Mouse (Mus musculus) heart, adult 11 months (tissue): ENCODE measurements around the gene Gm17364.

Experiments used
- DNase-seq: peaks from one replicate; pipeline ENCODE4 v3.0.0; 2022

Gm17364 gene

DNA sequence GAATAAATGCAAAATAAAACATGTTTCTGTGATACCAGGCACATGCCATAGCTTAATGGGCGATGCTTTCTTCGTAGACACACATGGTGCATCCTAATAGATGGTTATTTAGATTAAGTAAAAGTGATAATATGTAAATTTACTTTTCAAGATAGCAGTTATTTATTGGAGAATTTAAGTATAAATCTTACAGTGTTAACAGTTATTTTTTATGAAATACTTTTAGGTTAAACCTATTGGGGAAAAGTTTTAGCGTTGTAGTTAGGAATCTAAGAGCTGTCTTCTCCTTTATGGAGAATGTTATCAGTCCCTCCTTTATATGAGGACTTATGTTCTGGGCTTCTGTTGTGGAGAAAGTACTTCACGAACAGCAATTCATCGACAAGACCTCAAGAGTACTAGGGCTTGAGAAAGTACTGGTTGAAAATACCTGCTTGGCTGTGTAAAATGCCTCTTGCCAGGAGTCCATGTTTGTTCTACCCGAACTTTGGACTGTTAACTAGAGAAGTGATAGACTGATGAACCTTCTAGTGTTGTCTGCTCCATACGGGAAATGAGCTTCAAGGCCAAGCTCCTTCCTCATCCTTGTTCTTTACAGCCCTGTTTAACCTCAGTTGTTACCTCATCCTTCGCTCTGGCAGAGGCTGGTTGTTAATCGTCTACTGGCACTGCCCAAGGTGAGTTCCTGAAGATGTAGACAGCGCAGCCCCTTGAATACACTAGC is at the start of gene Gm17364:
Gene Gm17364 (minus strand): TSS at position 51 of the 724 bp plus-strand sequence.
- DNase-seq, result no peak

DNA sequence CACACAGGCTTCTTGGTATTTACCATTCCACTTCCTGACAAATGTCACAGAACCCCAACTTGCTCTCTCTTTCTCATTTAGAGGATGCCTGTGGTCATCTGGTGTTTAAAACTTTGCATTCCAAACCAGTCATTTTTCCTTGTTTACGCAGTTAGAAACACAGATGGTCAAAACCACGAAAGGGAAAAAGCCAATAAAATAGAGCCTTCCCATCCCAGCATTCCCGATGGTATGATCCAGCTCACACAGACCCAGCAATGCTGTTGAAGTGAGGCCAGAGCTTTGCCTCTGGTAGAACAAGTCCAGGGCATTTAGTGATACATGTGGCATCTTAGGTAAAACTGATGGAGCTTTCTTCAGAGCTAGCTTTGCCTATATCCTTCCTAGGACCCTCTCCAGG is 47.7 kb upstream of the Gm17364 start:
- DNase-seq, result no peak

DNA sequence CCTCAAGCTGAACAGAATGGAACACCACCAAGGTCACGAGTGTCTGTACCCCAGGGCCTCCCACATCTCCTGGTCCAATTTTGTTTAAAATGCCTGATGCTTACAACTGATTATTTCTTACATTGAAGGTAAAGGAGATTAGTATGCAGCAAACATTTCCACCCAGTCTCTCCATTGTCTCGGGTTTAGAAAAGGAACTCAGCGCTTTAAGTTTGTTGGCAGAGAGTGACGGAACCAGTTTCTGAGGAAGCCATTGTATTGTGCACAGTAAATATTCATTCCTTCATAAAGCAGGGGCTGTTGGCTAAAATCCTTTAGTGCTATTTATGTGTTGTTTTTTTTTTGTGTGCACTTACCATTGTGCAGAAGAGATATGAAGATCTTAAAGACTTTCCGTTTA is 47.0 kb upstream of the Gm17364 start:
- DNase-seq, result no peak

GRCm38 (mm10) chr13:41302716-41303115 is 28.9 kb upstream of the Gm17364 start:
- DNase-seq, result peak; percentile 96

GRCm38 (mm10) chr13:41300037-41300436 is 26.3 kb upstream of the Gm17364 start:
- peak; percentile 83 for DNase-seq

- peak; percentile 40 for DNase-seq
Measured at GRCm38 (mm10) chr13:41298996-41299395, 25.2 kb upstream of the Gm17364 start.

- no peak for DNase-seq
Measured at GRCm38 (mm10) chr13:41298533-41298932, 24.8 kb upstream of the Gm17364 start.

DNA sequence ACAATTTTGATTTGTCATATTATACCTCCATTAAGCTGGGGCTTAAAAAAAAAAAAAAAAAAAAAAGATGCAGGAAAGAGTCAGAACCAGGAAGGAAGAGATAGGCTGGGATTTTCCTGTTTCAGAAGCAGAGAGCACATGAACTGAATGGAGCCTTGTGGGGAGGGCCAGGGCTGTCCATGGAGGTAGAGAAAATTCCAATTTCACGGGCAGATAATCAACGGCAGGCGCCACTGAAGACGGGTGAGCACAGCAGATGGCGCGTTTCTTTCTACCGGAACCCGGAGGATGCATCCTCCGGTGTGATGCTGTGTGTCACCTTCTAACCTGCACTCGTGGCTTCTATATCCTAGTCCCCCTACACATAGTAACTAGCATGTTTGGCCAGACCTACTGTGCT is 22.6 kb upstream of the Gm17364 start:
- DNase-seq, result peak; percentile 88

GRCm38 (mm10) chr13:41295886-41296285 is 22.1 kb upstream of the Gm17364 start:
- peak; percentile 97 for DNase-seq

- peak; percentile 44 for DNase-seq
Measured at GRCm38 (mm10) chr13:41293595-41293994, 19.8 kb upstream of the Gm17364 start.

DNA sequence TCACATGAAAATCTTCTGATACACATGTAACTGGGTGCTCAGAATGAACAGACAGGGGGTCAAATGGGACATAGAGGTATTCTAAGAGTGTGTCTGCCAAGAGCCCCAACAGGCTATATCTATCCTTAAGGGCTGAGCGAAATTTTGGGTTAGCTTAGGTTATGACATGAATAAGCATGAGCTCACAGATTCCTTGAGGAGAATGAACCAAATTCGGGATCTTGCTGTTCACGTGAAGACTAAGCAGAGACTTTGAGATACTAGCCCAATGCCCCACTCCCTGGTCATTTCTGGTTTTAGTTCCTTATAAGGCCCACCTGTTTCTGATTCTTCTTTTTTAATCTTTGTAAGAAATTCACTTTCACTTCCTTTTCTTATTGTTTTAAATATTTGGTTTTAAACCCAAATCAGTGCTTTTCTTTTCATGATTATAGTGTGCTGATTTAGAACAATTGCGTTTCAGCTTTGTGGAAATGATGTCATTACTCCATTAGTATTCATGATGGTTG is 17.7 kb upstream of the Gm17364 start:
- peak; percentile 52 for DNase-seq

GRCm38 (mm10) chr13:41286285-41286684 is 12.5 kb upstream of the Gm17364 start:
- DNase-seq, result peak; percentile 64

- DNase-seq, result peak; percentile 24
Measured at GRCm38 (mm10) chr13:41285448-41285847, 11.7 kb upstream of the Gm17364 start.

GRCm38 (mm10) chr13:41283256-41283655 is 9.5 kb upstream of the Gm17364 start:
- DNase-seq, result peak; percentile 92

GRCm38 (mm10) chr13:41280696-41281095 is 6.9 kb upstream of the Gm17364 start:
- peak; percentile 66 for DNase-seq

GRCm38 (mm10) chr13:41267827-41268408 is 5.9 kb downstream of the Gm17364 start:
- DNase-seq, result peak; percentile 90

GRCm38 (mm10) chr13:41263304-41264006 is 10.3 kb downstream of the Gm17364 start:
- peak; percentile 80 for DNase-seq

- peak; percentile 61 for DNase-seq
Measured at GRCm38 (mm10) chr13:41261617-41262016, 12.2 kb downstream of the Gm17364 start.

DNA sequence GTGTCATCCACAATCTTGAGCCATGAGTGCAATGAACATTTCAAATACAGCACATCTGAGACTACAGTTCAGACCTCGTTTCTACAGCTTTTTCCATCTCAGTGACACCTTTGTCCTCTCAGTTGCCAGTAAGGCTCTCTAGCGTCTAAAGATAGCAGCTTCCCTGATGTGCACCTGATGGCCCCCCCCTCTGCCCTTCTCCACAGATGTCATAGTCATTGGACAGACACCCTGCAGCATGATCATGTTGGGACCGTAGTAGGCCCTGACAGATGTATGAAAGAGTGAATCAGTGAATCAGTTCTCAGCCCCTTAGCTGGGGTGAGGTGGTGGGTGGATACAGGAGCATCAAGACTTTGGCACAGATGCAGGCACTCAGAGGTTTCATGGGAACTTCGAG is 15.9 kb downstream of the Gm17364 start:
- peak; percentile 92 for DNase-seq

DNA sequence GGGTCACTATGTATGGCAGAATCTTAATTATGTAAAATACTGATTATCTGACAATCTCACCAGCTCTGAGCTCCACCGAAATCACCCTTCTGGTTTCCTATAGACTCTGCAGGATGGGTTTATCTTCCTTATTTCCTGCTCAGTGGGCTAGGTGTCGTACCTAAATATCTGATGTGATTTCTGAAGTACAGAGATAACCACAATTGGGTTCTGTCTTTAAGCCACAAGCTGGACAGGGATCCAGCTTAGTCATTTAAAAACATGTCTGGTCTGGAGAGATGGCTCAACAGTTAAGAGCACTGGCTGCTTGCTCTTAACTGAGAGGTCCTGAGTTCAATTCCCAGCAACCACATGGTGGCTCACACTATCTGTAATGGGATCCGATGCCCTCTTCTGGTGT is 16.8 kb downstream of the Gm17364 start:
- peak; percentile 73 for DNase-seq

GRCm38 (mm10) chr13:41256126-41256525 is 17.7 kb downstream of the Gm17364 start:
- DNase-seq, result no peak

DNA sequence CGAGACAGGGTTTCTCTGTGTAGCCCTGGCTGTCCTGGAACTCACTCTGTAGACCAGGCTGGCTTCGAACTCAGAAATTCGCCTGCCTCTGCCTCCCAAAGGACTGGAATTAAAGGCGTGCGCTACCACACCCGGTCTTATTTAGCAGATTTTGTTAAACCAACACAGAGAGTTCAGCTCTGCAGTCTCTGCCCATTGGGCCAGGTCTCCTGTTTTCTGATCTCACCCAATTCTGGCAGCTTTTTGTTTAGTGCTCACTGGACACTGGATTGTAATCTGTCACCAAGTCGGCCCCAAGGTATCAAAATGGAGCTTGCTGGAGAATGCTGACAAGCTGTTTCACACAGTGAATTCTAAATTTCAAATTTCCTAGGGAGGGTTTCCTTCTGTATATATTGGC is 21.0 kb downstream of the Gm17364 start:
- DNase-seq, result peak; percentile 88

- DNase-seq, result peak; percentile 84
Measured at GRCm38 (mm10) chr13:41252141-41252540, 21.6 kb downstream of the Gm17364 start.

- peak; percentile 69 for DNase-seq
Measured at GRCm38 (mm10) chr13:41251667-41252066, 22.1 kb downstream of the Gm17364 start.
